Mouse (Mus musculus): ENCODE data around the gene Rcl1. TPM values are rescaled to one million over a fixed set of nuclear protein-coding genes. Genes with fewer than 3 reads are reported as not detected.

The Rcl1 gene
- 19.2 and 20.1 TPM in 2 replicates for polyA plus RNA-seq (2012; rRNA removed)

- peak; percentile 89 to 94 for DNase-seq (ENCODE audit: extremely low spot score in 1 of 2, low spot score in 1 of 2)
Measured at GRCm38 (mm10) chr19:29100874-29101542, at the start of gene Rcl1. Gene Rcl1 (plus strand): TSS chr19:29101375.

GRCm38 (mm10) chr19:29052786-29053185 lies 48.4 kb upstream of the Rcl1 start:
- DNase-seq (ENCODE audit: extremely low spot score in 1 of 2, low spot score in 1 of 2): no peak

GRCm38 (mm10) chr19:29054594-29054993 lies 46.6 kb upstream of the Rcl1 start:
- no peak for DNase-seq (ENCODE audit: extremely low spot score in 1 of 2, low spot score in 1 of 2)

GRCm38 (mm10) chr19:29055469-29055868 lies 45.7 kb upstream of the Rcl1 start:
- no peak for DNase-seq (ENCODE audit: extremely low spot score in 1 of 2, low spot score in 1 of 2)

GRCm38 (mm10) chr19:29058741-29059140 lies 42.4 kb upstream of the Rcl1 start:
- DNase-seq (ENCODE audit: extremely low spot score in 1 of 2, low spot score in 1 of 2): no peak

GRCm38 (mm10) chr19:29059688-29060087 lies 41.5 kb upstream of the Rcl1 start:
- DNase-seq (ENCODE audit: extremely low spot score in 1 of 2, low spot score in 1 of 2): no peak

- no peak for DNase-seq (ENCODE audit: extremely low spot score in 1 of 2, low spot score in 1 of 2)
Measured at GRCm38 (mm10) chr19:29060299-29060698, 40.9 kb upstream of the Rcl1 start.

- DNase-seq (ENCODE audit: extremely low spot score in 1 of 2, low spot score in 1 of 2): no peak
Measured at GRCm38 (mm10) chr19:29063009-29063408, 38.2 kb upstream of the Rcl1 start.

GRCm38 (mm10) chr19:29063577-29064363 lies 37.4 kb upstream of the Rcl1 start:
- peak; percentile 76 to 96 for DNase-seq (ENCODE audit: extremely low spot score in 1 of 2, low spot score in 1 of 2)

GRCm38 (mm10) chr19:29064451-29065102 lies 36.6 kb upstream of the Rcl1 start:
- DNase-seq (ENCODE audit: extremely low spot score in 1 of 2, low spot score in 1 of 2): no peak

- DNase-seq (ENCODE audit: extremely low spot score in 1 of 2, low spot score in 1 of 2): peak in 1 of 2 experiments; percentile 49
Measured at GRCm38 (mm10) chr19:29066981-29067471, 34.1 kb upstream of the Rcl1 start.

- DNase-seq (ENCODE audit: extremely low spot score in 1 of 2, low spot score in 1 of 2): no peak
Measured at GRCm38 (mm10) chr19:29069195-29069594, 32.0 kb upstream of the Rcl1 start.

GRCm38 (mm10) chr19:29074802-29075201 lies 26.4 kb upstream of the Rcl1 start:
- DNase-seq (ENCODE audit: extremely low spot score in 1 of 2, low spot score in 1 of 2): peak in 1 of 2 experiments; percentile 12

GRCm38 (mm10) chr19:29088628-29089027 lies 12.5 kb upstream of the Rcl1 start:
- DNase-seq (ENCODE audit: extremely low spot score in 1 of 2, low spot score in 1 of 2): no peak

- no peak for DNase-seq (ENCODE audit: extremely low spot score in 1 of 2, low spot score in 1 of 2)
Measured at GRCm38 (mm10) chr19:29092194-29092593, 9.0 kb upstream of the Rcl1 start.

GRCm38 (mm10) chr19:29099106-29099505 lies 2.1 kb upstream of the Rcl1 start:
- DNase-seq (ENCODE audit: extremely low spot score in 1 of 2, low spot score in 1 of 2): no peak

- no peak for DNase-seq (ENCODE audit: extremely low spot score in 1 of 2, low spot score in 1 of 2)
Measured at GRCm38 (mm10) chr19:29099596-29099995, 1.6 kb upstream of the Rcl1 start.

- DNase-seq (ENCODE audit: extremely low spot score in 1 of 2, low spot score in 1 of 2): no peak
Measured at GRCm38 (mm10) chr19:29100261-29100660, 914 bp upstream of the Rcl1 start.

GRCm38 (mm10) chr19:29101591-29101990 lies 416 bp downstream of the Rcl1 start:
- DNase-seq (ENCODE audit: extremely low spot score in 1 of 2, low spot score in 1 of 2): peak in 1 of 2 experiments; percentile 20

- no peak for DNase-seq (ENCODE audit: extremely low spot score in 1 of 2, low spot score in 1 of 2)
Measured at GRCm38 (mm10) chr19:29102098-29102497, 923 bp downstream of the Rcl1 start.

GRCm38 (mm10) chr19:29105816-29106215 lies 4.6 kb downstream of the Rcl1 start:
- DNase-seq (ENCODE audit: extremely low spot score in 1 of 2, low spot score in 1 of 2): no peak

Data from frontal cortex, adult 2 months (tissue).